Mouse (Mus musculus): ENCODE results near the gene Muc1. TPM values are rescaled to one million over a fixed set of nuclear protein-coding genes. Genes with fewer than 3 reads are reported as not detected.

The Muc1 gene
- total and polyA plus RNA-seq, 3 experiments = 0.09 to 0.60 (median 0.38) TPM

GRCm38 (mm10) chr3:89225918-89226317, 2.9 kb upstream of the Muc1 start:
- H3K4me3 ChIP-seq (replicated peaks in 1 of 3; ENCODE audit: low read depth in 2 of 3, low read length in 2 of 3, poor library complexity in 1 of 3) = no peak overlapping the region
- H3K27ac ChIP-seq (ENCODE audit: insufficient read depth, low read depth) = no peak overlapping the region
- no peak for TF ChIP-seq MAFK (IDR thresholded peaks at IDR 0.05; ENCODE audit: insufficient replicate concordance, low read length)
- no peak for TF ChIP-seq SMC3 (IDR thresholded peaks at IDR 0.05; ENCODE audit: low read depth, low read length)
- no peak for TF ChIP-seq MAX (IDR thresholded peaks at IDR 0.05; ENCODE audit: low read length)
- no peak for TF ChIP-seq MXI1 (IDR thresholded peaks at IDR 0.05; ENCODE audit: low read depth, low read length)
- no peak for TF ChIP-seq ETS1 (conservative IDR thresholded peaks at IDR 0.05; ENCODE audit: low read depth, low read length)
- TF ChIP-seq ELF1 (IDR thresholded peaks at IDR 0.05; ENCODE audit: low read depth, low read length) = no peak
- no peak for TF ChIP-seq UBTF (IDR thresholded peaks at IDR 0.05; ENCODE audit: low read depth, low read length)
- no peak for TF ChIP-seq NELFE (IDR thresholded peaks at IDR 0.05; ENCODE audit: low read depth, low read length)
- no peak for TF ChIP-seq RAD21 (IDR thresholded peaks at IDR 0.05; ENCODE audit: low read depth, low read length)
- TF ChIP-seq PAX5 (IDR thresholded peaks at IDR 0.05; ENCODE audit: low read length) = no peak
- TF ChIP-seq MEF2A (IDR thresholded peaks at IDR 0.05; ENCODE audit: borderline replicate concordance, low read depth, low read length) = no peak
- TF ChIP-seq MYC (IDR thresholded peaks at IDR 0.05; ENCODE audit: low read depth, low read length) = no peak
- TF ChIP-seq RCOR1 (conservative IDR thresholded peaks at IDR 0.05; ENCODE audit: low read depth, low read length) = no peak
- TF ChIP-seq CTCF (conservative IDR thresholded peaks at IDR 0.05 in 1 of 2, IDR thresholded peaks at IDR 0.05 in 1 of 2; ENCODE audit: low read depth in 2 of 2, low read length in 2 of 2) = no peak
- no peak for TF ChIP-seq MAZ (IDR thresholded peaks at IDR 0.05; ENCODE audit: low read depth, low read length)
- no peak for TF ChIP-seq TBP (conservative IDR thresholded peaks at IDR 0.05; ENCODE audit: low read depth, low read length)
- in situ Hi-C loops (cut with MboI; ENCODE audit: low pct_ligation_motif_present, low pct_unique_long_range_greater_than_20kb, low sequenced_read_pairs) = no loop called here
- no peaks in the 10 kb centered on the region for H3K79me2 ChIP-seq (replicated peaks; ENCODE audit: control insufficient read depth, extremely low read depth, insufficient read depth, poor library complexity, severe bottlenecking)
- H3K27me3 ChIP-seq (replicated peaks) = no peaks in the 10 kb centered on the region
- DNase-seq (ENCODE audit: extremely low read depth) = no peak
- H3K4me1 ChIP-seq (ENCODE audit: control insufficient read depth in 1 of 2, insufficient read depth in 2 of 2) = peaks cover 2 to 18% of the 10 kb centered on the region in 2 experiments; a peak in 3 of 4 replicates
- dilution Hi-C loops (cut with MboI; ENCODE audit: extremely low pct_ligation_motif_present, extremely low pct_unique_long_range_greater_than_20kb, low sequenced_read_pairs) = no loop called here
- peaks cover 0 to 24% of the 10 kb centered on the region in 2 experiments for H3K36me3 ChIP-seq (replicated peaks in 1 of 2; ENCODE audit: control insufficient read depth in 1 of 2, insufficient read depth in 1 of 2, low read length in 1 of 2)
- no peak overlapping the region for H3K4me2 ChIP-seq (ENCODE audit: insufficient read depth, low read depth, poor library complexity, severe bottlenecking)
- no peaks in the 10 kb centered on the region for H3K9me3 ChIP-seq (replicated peaks; ENCODE audit: low read length)
- no peak overlapping the region for H3K9ac ChIP-seq (ENCODE audit: insufficient read depth, low read depth)

GRCm38 (mm10) chr3:89226361-89226760, 2.5 kb upstream of the Muc1 start:
- H3K27me3 ChIP-seq (replicated peaks) = no peaks in the 10 kb centered on the region
- H3K79me2 ChIP-seq (replicated peaks; ENCODE audit: control insufficient read depth, extremely low read depth, insufficient read depth, poor library complexity, severe bottlenecking) = no peaks in the 10 kb centered on the region
- no peak overlapping the region for H3K27ac ChIP-seq (ENCODE audit: insufficient read depth, low read depth)
- no peak overlapping the region for H3K9ac ChIP-seq (ENCODE audit: insufficient read depth, low read depth)
- H3K4me1 ChIP-seq (ENCODE audit: control insufficient read depth in 1 of 2, insufficient read depth in 2 of 2) = peaks cover 3 to 22% of the 10 kb centered on the region in 2 experiments
- H3K4me2 ChIP-seq (ENCODE audit: insufficient read depth, low read depth, poor library complexity, severe bottlenecking) = no peak overlapping the region
- DNase-seq (ENCODE audit: extremely low read depth) = no peak
- peaks cover 0 to 22% of the 10 kb centered on the region in 2 experiments for H3K36me3 ChIP-seq (replicated peaks in 1 of 2; ENCODE audit: control insufficient read depth in 1 of 2, insufficient read depth in 1 of 2, low read length in 1 of 2)
- no peak overlapping the region for H3K4me3 ChIP-seq (replicated peaks in 1 of 3; ENCODE audit: low read depth in 2 of 3, low read length in 2 of 3, poor library complexity in 1 of 3)
- TF ChIP-seq USF2 (conservative IDR thresholded peaks at IDR 0.05; ENCODE audit: low read depth, low read length) = no peak
- TF ChIP-seq CTCF (conservative IDR thresholded peaks at IDR 0.05 in 1 of 2, IDR thresholded peaks at IDR 0.05 in 1 of 2; ENCODE audit: low read depth in 2 of 2, low read length in 2 of 2) = no peak
- no peak for TF ChIP-seq JUND (conservative IDR thresholded peaks at IDR 0.05; ENCODE audit: low read depth, low read length)
- TF ChIP-seq UBTF (IDR thresholded peaks at IDR 0.05; ENCODE audit: low read depth, low read length) = no peak
- TF ChIP-seq JUN (IDR thresholded peaks at IDR 0.05; ENCODE audit: insufficient read depth, low read depth, low read length) = no peak
- no peak for TF ChIP-seq ETS1 (conservative IDR thresholded peaks at IDR 0.05; ENCODE audit: low read depth, low read length)
- TF ChIP-seq CHD2 (IDR thresholded peaks at IDR 0.05; ENCODE audit: low read length) = no peak
- no peak for TF ChIP-seq MAZ (IDR thresholded peaks at IDR 0.05; ENCODE audit: low read depth, low read length)
- TF ChIP-seq POLR2A (IDR thresholded peaks at IDR 0.05; ENCODE audit: low read depth, low read length) = no peak
- TF ChIP-seq SMC3 (IDR thresholded peaks at IDR 0.05; ENCODE audit: low read depth, low read length) = no peak
- TF ChIP-seq MXI1 (IDR thresholded peaks at IDR 0.05; ENCODE audit: low read depth, low read length) = no peak
- TF ChIP-seq ZC3H11A (IDR thresholded peaks at IDR 0.05; ENCODE audit: low read depth, low read length) = no peak
- dilution Hi-C loops (cut with MboI; ENCODE audit: extremely low pct_ligation_motif_present, extremely low pct_unique_long_range_greater_than_20kb, low sequenced_read_pairs) (no loop called here), in situ Hi-C loops (cut with MboI; ENCODE audit: low pct_ligation_motif_present, low pct_unique_long_range_greater_than_20kb, low sequenced_read_pairs) (no loop called here)
- no peaks in the 10 kb centered on the region for H3K9me3 ChIP-seq (replicated peaks; ENCODE audit: low read length)
